Comparison of ENCODE assay signal across 9 mouse cellular contexts in the genomic region with DNA sequence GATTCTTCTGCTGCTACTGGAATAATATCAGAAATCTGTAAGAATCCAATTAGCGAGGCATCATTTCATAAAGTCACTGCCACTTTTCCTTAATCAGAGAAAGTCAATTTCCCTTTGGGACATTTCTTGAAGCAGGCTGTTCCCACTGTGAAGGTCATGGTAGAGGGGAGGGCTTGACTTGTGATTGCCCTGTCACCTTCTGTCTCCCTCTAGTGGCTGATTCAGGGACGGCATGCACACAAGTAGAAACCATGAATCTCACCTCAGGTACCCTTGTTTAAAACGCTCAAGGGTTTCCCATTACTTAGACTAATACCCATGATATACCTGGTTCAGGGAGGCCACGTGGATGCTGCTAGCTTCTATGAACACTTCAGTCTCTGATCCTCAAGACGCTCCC. TPM values are rescaled to one million over a fixed set of nuclear protein-coding genes. Genes with fewer than 3 reads are reported as not detected.
DNase-seq lines count a peak whose midpoint lies in the region; ATAC-seq lines count a peak whose summit lies in the region.
"Had no signal": no experiment of that assay in that cellular context is flagged by ENCODE, and none has a peak within 500 bp of the region (broad histone marks: within the 10 kb centered on the region; RNA-seq: fewer than 3 reads in every experiment).

No protein-coding gene starts in this region.

- WGBS in liver, embryonic 11.5 days: 54% methylated on average over 5 of the region's 5 CpGs
- WGBS in midbrain, embryonic 14.5 days: 66% methylated on average over 5 of the region's 5 CpGs

- no peak for ATAC-seq in CD4-positive, CD25-positive, alpha-beta regulatory T cell, adult 4 months
- no peak for ATAC-seq in liver, embryonic 11.5 days (replicated peaks; ENCODE audit: low FRiP score)
- no peak for ATAC-seq in midbrain, embryonic 14.5 days (ENCODE audit: low FRiP score, low TSS enrichment)

- no peaks in the 10 kb centered on the region for H3K9me3 ChIP-seq in liver, embryonic 11.5 days (ENCODE audit: control insufficient read depth, low read length)
- H3K9me3 ChIP-seq in midbrain, embryonic 14.5 days (ENCODE audit: control insufficient read depth, low read length): no peaks in the 10 kb centered on the region
- H3K9me3 ChIP-seq: limb, embryonic 15.5 days had no signal

- intact Hi-C loops in heart, postnatal 14 days (cut with DNase I): loop anchor here (5.0 to 10.0 kb wide), 4 partner anchors 236 to 574 kb away; no protein-coding TSS in a partner anchor

- no peaks in the 10 kb centered on the region for H3K36me3 ChIP-seq in liver, embryonic 11.5 days (ENCODE audit: control insufficient read depth, insufficient read depth, low read length)
- H3K36me3 ChIP-seq in midbrain, embryonic 14.5 days (ENCODE audit: control insufficient read depth, insufficient read depth, low read length): no peaks in the 10 kb centered on the region
- H3K36me3 ChIP-seq: limb, embryonic 15.5 days had no signal

- H3K4me3 ChIP-seq in liver, embryonic 11.5 days (ENCODE audit: low read depth, low read length): no peak overlapping the region
- no peak overlapping the region for H3K4me3 ChIP-seq in midbrain, embryonic 14.5 days (replicated peaks; ENCODE audit: low read depth, low read length)
- H3K4me3 ChIP-seq: limb, embryonic 15.5 days had no signal

- H3K4me1 ChIP-seq in liver, embryonic 11.5 days (replicated peaks; ENCODE audit: control insufficient read depth, insufficient read depth, low read length): no peaks in the 10 kb centered on the region
- no peaks in the 10 kb centered on the region for H3K4me1 ChIP-seq in midbrain, embryonic 14.5 days (ENCODE audit: control insufficient read depth, insufficient read depth, low read length)
- H3K4me1 ChIP-seq: limb, embryonic 15.5 days had no signal

- no peaks in the 10 kb centered on the region for H3K27me3 ChIP-seq in liver, embryonic 11.5 days (replicated peaks; ENCODE audit: control insufficient read depth, insufficient read depth, low read length)
- no peaks in the 10 kb centered on the region for H3K27me3 ChIP-seq in midbrain, embryonic 14.5 days (ENCODE audit: control insufficient read depth, insufficient read depth, low read length)
- H3K27me3 ChIP-seq: limb, embryonic 15.5 days had no signal

- H3K27ac ChIP-seq in liver, embryonic 11.5 days (ENCODE audit: low read depth, low read length): no peak overlapping the region
- no peak overlapping the region for H3K27ac ChIP-seq in midbrain, embryonic 14.5 days (replicated peaks; ENCODE audit: low read depth, low read length)
- H3K27ac ChIP-seq: limb, embryonic 15.5 days had no signal

- H3K4me2 ChIP-seq in liver, embryonic 11.5 days: no peak overlapping the region
- H3K4me2 ChIP-seq in midbrain, embryonic 14.5 days (ENCODE audit: low read length): no peak overlapping the region
- H3K4me2 ChIP-seq: limb, embryonic 15.5 days had no signal

- DNase-seq in CD4-positive, CD25-positive, alpha-beta regulatory T cell, adult 2 months (ENCODE audit: low read depth, low spot score): peak; percentile 21
- peak; percentile 25 for DNase-seq in liver
- no peak for DNase-seq in liver, embryonic 11.5 days (ENCODE audit: low spot score)
- peak; percentile 24 for DNase-seq in adrenal gland, adult 8-10 months
- DNase-seq in heart, postnatal 14 days: peak; percentile 44 to 49
- peak; percentile 32 for DNase-seq in lung, postnatal 25 days (ENCODE audit: low spot score)
- DNase-seq in midbrain, embryonic 14.5 days: no peak

- H3K9ac ChIP-seq in liver, embryonic 11.5 days (ENCODE audit: low read depth, low read length): no peak overlapping the region
- H3K9ac ChIP-seq in midbrain, embryonic 14.5 days (replicated peaks; ENCODE audit: low read length): no peak overlapping the region
- H3K9ac ChIP-seq: limb, embryonic 15.5 days had no signal

RNA-seq across cellular contexts. Expression of a gene that starts 31.8 kb away (rescaled TPM):
- not detected for polyA plus RNA-seq in CD4-positive, CD25-positive, alpha-beta regulatory T cell, adult 4 months (2017; shearing (Covaris generic))
- polyA plus RNA-seq in liver, embryonic 11.5 days (2014; fragmentation: Nextera tagmentation; extraction: Ambion mirVana): 12.6 and 13.1 TPM in 2 replicates
- total RNA-seq in adrenal gland, adult 8-10 months (2022): 10 to 100 TPM; 20.5 to 36.8 (median 26.7) TPM
- total RNA-seq in heart, postnatal 14 days (2021): 10 to 100 TPM; 12.7 to 14.4 TPM
- polyA plus RNA-seq in midbrain, embryonic 14.5 days (2014; fragmentation: Nextera tagmentation; extraction: Ambion mirVana): 51.8 and 56.8 TPM in 2 replicates

Comparison
In these comparisons a context has a peak if more than half of its experiments do, and no peak if none do; other contexts are left out.
1. DNase-seq: peak in CD4-positive, CD25-positive, alpha-beta regulatory T cell, adult 2 months (single experiment), liver (single experiment), adrenal gland, adult 8-10 months (single experiment), heart, postnatal 14 days (2 of 2) and lung, postnatal 25 days (single experiment); none in liver, embryonic 11.5 days (single experiment) and midbrain, embryonic 14.5 days (single experiment).
2. RNA of a gene that starts 31.8 kb away (polyA plus RNA-seq): 51.8 to 56.8 TPM in midbrain, embryonic 14.5 days and 12.6 to 13.1 TPM in liver, embryonic 11.5 days; not detected in CD4-positive, CD25-positive, alpha-beta regulatory T cell, adult 4 months; every median in the first group is over 10 times any median in the second.